Mouse (Mus musculus) stomach, postnatal 0 days (tissue): ENCODE data around the gene Smim14.

Experiments used
- CTCF ChIP-seq: IDR thresholded peaks from 2 replicates; pipeline ENCODE4 v1.5.1; 2016; ENCODE audit warnings: antibody characterized with exemption, low read depth, mild to moderate bottlenecking, moderate library complexity
- EP300 ChIP-seq: optimal IDR thresholded peaks from 2 replicates; pipeline ENCODE3; 2016; ENCODE audit warnings: antibody characterized with exemption

DNA sequence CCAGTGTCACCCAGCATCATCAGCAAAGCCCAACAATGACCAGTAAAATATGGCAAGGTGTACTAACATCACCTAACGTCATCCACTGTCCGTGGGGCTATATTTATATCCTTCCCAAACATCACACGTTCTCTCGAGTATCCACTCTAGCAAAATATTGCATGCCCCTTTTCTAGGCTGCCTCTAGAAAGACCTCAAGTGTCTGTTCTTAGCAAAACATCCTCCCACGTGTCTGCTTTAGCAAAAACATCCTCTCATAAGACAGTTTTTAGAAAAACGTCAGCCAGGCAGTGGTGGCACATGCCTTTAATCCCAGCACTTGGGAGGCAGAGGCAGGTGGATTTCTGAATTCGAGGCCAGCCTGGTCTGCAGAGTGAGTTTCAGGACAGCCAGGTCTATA is 36.8 kb downstream of the Smim14 start:
- no peak for TF ChIP-seq CTCF
- no peak for TF ChIP-seq EP300
